Mouse (Mus musculus) lung, postnatal 0 days (tissue): ENCODE data around the gene Clic6. TPM values are rescaled to one million over a fixed set of nuclear protein-coding genes. Genes with fewer than 3 reads are reported as not detected.

ENCODE experiments used
- ATAC-seq: fragments of 200-750 bp; cut with Nextera tagmentation; 2 replicates; pipeline ENCODE4 v1.8.0; 2017; ENCODE audit warnings: moderate library complexity
- DNase-seq: peaks from one replicate; pipeline ENCODE4 v3.0.0-alpha.2; 2016; ENCODE audit warnings: low spot score
- H3K27ac ChIP-seq: fragments of 300-500 bp; sonication (generic); 2 replicates; pipeline ENCODE4 v1.5.1; 2014; ENCODE audit warnings: antibody characterized with exemption, mild to moderate bottlenecking, low read length, mixed read lengths
- H3K27me3 ChIP-seq: fragments of 300-500 bp; sonication (generic); replicated peaks from 2 replicates; pipeline ENCODE4 v1.6.1; 2014; ENCODE audit warnings: low read length, mixed read lengths; ENCODE audit not compliant: insufficient read depth
- H3K36me3 ChIP-seq: fragments of 300-500 bp; sonication (generic); 2 replicates; pipeline ENCODE4 v1.6.1; 2014; ENCODE audit warnings: low read length, mixed read lengths; ENCODE audit not compliant: insufficient read depth
- H3K4me1 ChIP-seq: fragments of 300-500 bp; sonication (generic); 2 replicates; pipeline ENCODE4 v1.6.1; 2014; ENCODE audit warnings: antibody characterized with exemption, low read depth, low read length, mixed read lengths; ENCODE audit not compliant: insufficient read depth
- H3K4me2 ChIP-seq: fragments of 300-500 bp; sonication (generic); replicated peaks from 2 replicates; pipeline ENCODE4 v1.6.1; 2014; ENCODE audit warnings: low read depth, mild to moderate bottlenecking, low read length, moderate library complexity, mixed read lengths
- H3K4me3 ChIP-seq: fragments of 300-500 bp; sonication (generic); 2 replicates; pipeline ENCODE4 v1.5.1; 2014; ENCODE audit warnings: low read depth, low read length
- H3K9ac ChIP-seq: fragments of 300-500 bp; sonication (generic); replicated peaks from 2 replicates; pipeline ENCODE4 v1.6.1; 2014; ENCODE audit warnings: low read depth, mild to moderate bottlenecking
- H3K9me3 ChIP-seq: fragments of 300-500 bp; sonication (generic); 2 replicates; pipeline ENCODE4 v1.6.1; 2016; ENCODE audit warnings: low read length, mixed read lengths
- CTCF ChIP-seq: IDR thresholded peaks from 2 replicates; pipeline ENCODE4 v1.5.1; 2016; ENCODE audit warnings: antibody characterized with exemption, mild to moderate bottlenecking
- EP300 ChIP-seq: IDR thresholded peaks from 2 replicates; pipeline ENCODE4 v1.6.1; 2016; ENCODE audit warnings: antibody characterized with exemption, mild to moderate bottlenecking, control low read depth
- WGBS: fragments of 180-500 bp; shearing (Covaris S2); extraction: QIAGEN DNeasy Blood & Tissue Kit; methylation state at CpG from one replicate; pipeline ENCODE4 v1.1.7; 2014; 5-methylcytosine and 5-hydroxymethylcytosine counted together
- polyA plus RNA-seq: library from polyadenylated mRNA; unstranded; fragments of >200 nt; fragmentation: Nextera tagmentation; extraction: Ambion mirVana; gene quantifications from 2 replicates; pipeline ENCODE4 v1.2.1, GENCODE M21; 2015

Clic6 gene
- polyA plus RNA-seq, 1 experiment from 2014 or later, result 14.5 TPM

GRCm38 (mm10) chr16:92445377-92445776 lies 40.2 kb upstream of the Clic6 start:
- no peaks in the 10 kb centered on the region for H3K9me3 ChIP-seq
- peak; percentile 82 for TF ChIP-seq CTCF
- TF ChIP-seq EP300, result no peak
- DNase-seq (peak; percentile 64), ATAC-seq (no peak)
- H3K27me3 ChIP-seq, result no peaks in the 10 kb centered on the region
- no peak overlapping the region for H3K4me2 ChIP-seq
- H3K4me3 ChIP-seq, result no peak overlapping the region
- no peak overlapping the region for H3K9ac ChIP-seq
- no peak overlapping the region for H3K27ac ChIP-seq
- 60% methylated on average over 10 of the region's 10 CpGs for WGBS
- no peaks in the 10 kb centered on the region for H3K36me3 ChIP-seq
- peaks cover 12% of the 10 kb centered on the region; the same call in 1 of the 2 replicates for H3K4me1 ChIP-seq

- H3K27ac ChIP-seq, result no peak overlapping the region
- DNase-seq (no peak), ATAC-seq (no peak)
- TF ChIP-seq EP300 (no peak), CTCF (no peak)
- H3K9ac ChIP-seq, result no peak overlapping the region
- H3K36me3 ChIP-seq, result no peaks in the 10 kb centered on the region
- 92% methylated on average over 14 of the region's 14 CpGs for WGBS
- H3K4me3 ChIP-seq, result no peak overlapping the region
- H3K4me1 ChIP-seq, result 0 out of 2 replicates have a peak, but pooled peaks cover 3% of the 10 kb centered on the region
- H3K4me2 ChIP-seq, result no peak overlapping the region
- H3K9me3 ChIP-seq, result no peaks in the 10 kb centered on the region
- H3K27me3 ChIP-seq, result no peaks in the 10 kb centered on the region
Measured at GRCm38 (mm10) chr16:92449080-92449479, 36.5 kb upstream of the Clic6 start.

DNA sequence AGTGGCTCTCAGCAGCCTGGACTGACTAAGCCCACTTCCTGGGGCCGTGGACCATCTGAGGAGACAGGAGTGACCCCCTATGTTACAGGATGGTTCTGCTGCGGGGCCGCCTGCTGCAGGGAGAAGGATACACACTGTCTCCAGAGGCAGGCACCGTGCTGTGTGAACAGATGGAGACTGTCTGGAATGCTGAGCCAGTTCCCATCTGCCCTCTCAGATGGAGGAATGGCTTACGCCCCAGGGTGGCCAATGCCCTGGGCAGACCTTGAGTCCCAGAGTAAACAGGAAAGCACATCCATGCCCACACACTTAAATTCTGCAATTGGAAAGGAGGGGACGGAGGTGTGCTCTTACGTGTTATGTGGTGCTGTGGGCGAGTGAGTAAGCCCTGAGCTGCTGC lies 35.2 kb upstream of the Clic6 start:
- WGBS, result 86% methylated on average over 8 of the region's 8 CpGs
- no peak overlapping the region for H3K4me2 ChIP-seq
- H3K4me3 ChIP-seq, result no peak overlapping the region
- TF ChIP-seq EP300 (no peak), CTCF (no peak)
- no peak overlapping the region for H3K27ac ChIP-seq
- H3K9ac ChIP-seq, result no peak overlapping the region
- no peaks in the 10 kb centered on the region for H3K36me3 ChIP-seq
- H3K4me1 ChIP-seq, result peaks cover 3% of the 10 kb centered on the region; the same call in 1 of the 2 replicates
- DNase-seq (no peak), ATAC-seq (no peak)
- H3K27me3 ChIP-seq, result no peaks in the 10 kb centered on the region
- no peaks in the 10 kb centered on the region for H3K9me3 ChIP-seq

DNA sequence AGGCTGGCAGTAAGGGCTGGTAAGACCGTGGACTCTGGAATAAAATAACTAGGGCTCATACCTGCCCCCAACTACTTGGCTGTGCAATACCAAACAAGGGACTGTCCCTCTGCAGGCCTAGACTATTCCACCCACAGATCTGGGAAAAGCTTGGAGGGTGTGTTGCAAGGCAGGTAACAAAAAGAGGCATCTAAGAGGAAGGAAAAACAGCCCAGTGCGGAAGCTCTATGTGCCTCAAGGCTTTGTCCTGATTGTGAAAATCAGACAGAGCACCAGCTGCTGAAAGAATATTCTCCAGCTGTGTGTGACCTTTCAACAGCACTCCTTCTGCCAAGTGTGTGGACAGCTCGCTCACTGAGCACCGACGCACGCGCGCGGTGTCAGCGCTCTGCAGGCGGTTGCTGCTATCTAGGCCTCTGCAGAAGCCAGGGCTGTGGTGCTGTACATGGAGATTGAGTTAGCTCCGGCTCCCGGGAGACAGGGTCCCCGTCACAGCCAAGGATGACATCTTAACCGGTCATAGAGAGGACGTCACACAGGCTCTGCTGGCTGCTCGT lies 33.9 kb upstream of the Clic6 start:
- no peak overlapping the region for H3K4me2 ChIP-seq
- H3K9me3 ChIP-seq, result no peaks in the 10 kb centered on the region
- 78% methylated on average over 17 of the region's 17 CpGs for WGBS
- H3K4me3 ChIP-seq, result no peak overlapping the region
- no peak overlapping the region for H3K9ac ChIP-seq
- no peaks in the 10 kb centered on the region for H3K27me3 ChIP-seq
- DNase-seq (peak; percentile 86), ATAC-seq (peak; percentile 80)
- no peaks in the 10 kb centered on the region for H3K36me3 ChIP-seq
- H3K27ac ChIP-seq, result peak overlapping the region; percentile 20
- TF ChIP-seq CTCF (no peak), EP300 (peak; percentile 37; the same call in 1 of the 2 replicates)
- peaks cover 3% of the 10 kb centered on the region; the same call in 1 of the 2 replicates for H3K4me1 ChIP-seq

GRCm38 (mm10) chr16:92452609-92453008 lies 32.9 kb upstream of the Clic6 start:
- peak; percentile 58 for TF ChIP-seq CTCF
- TF ChIP-seq EP300, result no peak
- H3K27ac ChIP-seq, result no peak overlapping the region
- no peak overlapping the region for H3K9ac ChIP-seq
- H3K4me1 ChIP-seq, result peaks cover 3% of the 10 kb centered on the region; the same call in 1 of the 2 replicates
- H3K27me3 ChIP-seq, result no peaks in the 10 kb centered on the region
- H3K4me3 ChIP-seq, result no peak overlapping the region
- no peak for DNase-seq
- H3K36me3 ChIP-seq, result no peaks in the 10 kb centered on the region
- no peak overlapping the region for H3K4me2 ChIP-seq
- H3K9me3 ChIP-seq, result no peaks in the 10 kb centered on the region
- 66% methylated on average over 8 of the region's 8 CpGs for WGBS
- no peak for ATAC-seq

DNA sequence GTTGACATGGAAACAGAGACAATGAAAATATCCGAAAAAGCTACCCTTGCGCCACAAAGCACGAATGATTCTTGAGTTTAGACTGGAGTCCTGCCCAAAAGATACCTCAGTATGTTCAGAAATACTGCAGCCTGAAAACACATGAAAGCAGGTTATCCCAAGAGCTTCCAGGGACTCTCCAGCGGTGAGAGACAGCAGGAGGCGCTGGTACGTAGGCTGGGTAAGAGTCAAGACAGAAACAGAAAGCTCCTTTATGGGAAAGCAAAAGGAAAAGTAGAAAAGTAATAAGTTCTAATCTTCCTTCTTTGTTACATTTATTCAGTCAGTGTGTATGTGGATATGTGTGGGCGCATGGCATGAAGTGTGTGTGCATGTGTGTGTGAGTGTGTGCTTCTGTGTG lies 31.5 kb upstream of the Clic6 start:
- no peak overlapping the region for H3K4me3 ChIP-seq
- peaks cover 3% of the 10 kb centered on the region; the same call in 1 of the 2 replicates for H3K4me1 ChIP-seq
- ATAC-seq (no peak), DNase-seq (no peak)
- H3K36me3 ChIP-seq, result no peaks in the 10 kb centered on the region
- peak; percentile 47 for TF ChIP-seq CTCF
- TF ChIP-seq EP300, result no peak
- H3K9me3 ChIP-seq, result no peaks in the 10 kb centered on the region
- H3K9ac ChIP-seq, result no peak overlapping the region
- no peak overlapping the region for H3K4me2 ChIP-seq
- H3K27me3 ChIP-seq, result no peaks in the 10 kb centered on the region
- no peak overlapping the region for H3K27ac ChIP-seq
- 88% methylated on average over 7 of the region's 7 CpGs for WGBS

DNA sequence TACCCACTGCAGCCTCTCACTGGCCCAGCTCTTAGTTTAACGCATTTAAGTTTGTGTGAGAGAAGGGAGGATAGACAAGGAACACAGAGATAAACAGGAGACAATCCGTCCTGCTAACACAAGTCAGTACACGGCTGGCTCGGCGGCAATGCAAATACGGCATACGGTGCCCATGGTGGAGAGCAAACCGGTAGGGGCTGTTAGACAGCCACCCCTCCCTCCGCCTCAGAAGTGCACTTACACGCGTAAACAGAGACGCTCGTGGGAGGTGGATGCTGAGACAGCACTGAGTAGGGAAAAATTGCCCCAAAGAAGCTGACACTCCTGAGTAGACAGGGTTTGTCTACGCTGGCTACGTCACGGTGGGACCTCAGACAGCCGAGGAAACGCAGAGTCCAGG lies 31.0 kb upstream of the Clic6 start:
- H3K27ac ChIP-seq, result no peak overlapping the region
- H3K9me3 ChIP-seq, result no peaks in the 10 kb centered on the region
- H3K4me1 ChIP-seq, result peaks cover 3% of the 10 kb centered on the region; the same call in 1 of the 2 replicates
- no peak overlapping the region for H3K9ac ChIP-seq
- H3K27me3 ChIP-seq, result no peaks in the 10 kb centered on the region
- no peaks in the 10 kb centered on the region for H3K36me3 ChIP-seq
- peak overlapping the region; percentile 22; the same call in 1 of the 2 replicates for H3K4me2 ChIP-seq
- 57% methylated on average over 18 of the region's 18 CpGs for WGBS
- no peak overlapping the region for H3K4me3 ChIP-seq
- no peak for ATAC-seq
- no peak for DNase-seq
- no peak for TF ChIP-seq EP300
- no peak for TF ChIP-seq CTCF
